Mouse (Mus musculus) liver, postnatal 0 days (tissue): ENCODE measurements around the gene Pdia4.

Experiments
- CTCF ChIP-seq: sonication (generic); IDR thresholded peaks from 2 replicates; pipeline ENCODE4 v1.5.1; 2016; ENCODE audit warnings: antibody characterized with exemption, low read depth
- EP300 ChIP-seq: IDR thresholded peaks from 2 replicates; pipeline ENCODE4 v1.6.1; 2016; ENCODE audit warnings: antibody characterized with exemption, low read depth, mild to moderate bottlenecking

DNA sequence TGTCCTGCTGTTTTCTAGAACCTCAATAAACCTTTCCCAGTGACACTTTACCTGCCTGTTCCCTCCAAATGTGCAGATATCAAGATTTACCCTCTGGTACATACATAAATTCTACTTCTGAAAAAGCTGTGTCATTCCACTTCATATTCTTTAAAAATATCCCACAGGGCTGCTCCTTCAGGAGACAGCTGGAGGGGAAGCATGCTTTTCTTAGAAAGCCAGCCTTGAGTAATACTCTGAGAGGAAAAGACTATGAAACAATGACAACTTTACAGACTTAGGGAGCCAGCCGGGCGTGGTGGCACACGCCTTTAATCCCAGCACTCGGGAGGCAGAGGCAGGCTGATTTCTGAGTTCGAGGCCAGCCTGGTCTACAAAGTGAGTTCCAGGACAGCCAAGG, 4.7 kb downstream of the Pdia4 start:
- TF ChIP-seq CTCF = no peak
- no peak for TF ChIP-seq EP300
